Mouse (Mus musculus): ENCODE data around the gene Spire2. TPM values are rescaled to one million over a fixed set of nuclear protein-coding genes. Genes with fewer than 3 reads are reported as not detected.

Spire2 gene
- polyA plus RNA-seq, 1 experiment, result not detected

- TF ChIP-seq CTCF (IDR thresholded peaks at IDR 0.05; ENCODE audit: insufficient read depth, low read depth, low read length) (no peak), POLR2A (IDR thresholded peaks at IDR 0.05; ENCODE audit: insufficient read depth, low read depth, low read length) (no peak)
- no peak overlapping the region for H3K4me3 ChIP-seq (ENCODE audit: insufficient read depth, low read depth, low read length)
- H3K27ac ChIP-seq (ENCODE audit: insufficient read depth, low read depth, low read length), result no peak overlapping the region
- peaks cover 31% of the 10 kb centered on the region for H3K4me1 ChIP-seq (ENCODE audit: control insufficient read depth, insufficient read depth, low read length)
- WGBS, result 71% methylated on average over 8 of the region's 8 CpGs
These were observed 83.7 kb downstream of the Spire2 start for GRCm38 (mm10) chr8:123415967-123416943.

GRCm38 (mm10) chr8:123416944-123417555, 84.5 kb downstream of the Spire2 start:
- TF ChIP-seq POLR2A (IDR thresholded peaks at IDR 0.05; ENCODE audit: insufficient read depth, low read depth, low read length) (no peak), CTCF (IDR thresholded peaks at IDR 0.05; ENCODE audit: insufficient read depth, low read depth, low read length) (no peak)
- 54% methylated on average over 8 of the region's 8 CpGs for WGBS
- H3K4me1 ChIP-seq (ENCODE audit: control insufficient read depth, insufficient read depth, low read length), result peaks cover 35% of the 10 kb centered on the region
- no peak overlapping the region for H3K27ac ChIP-seq (ENCODE audit: insufficient read depth, low read depth, low read length)
- H3K4me3 ChIP-seq (ENCODE audit: insufficient read depth, low read depth, low read length), result no peak overlapping the region

Other genes with a start within 250 kb of the Spire2 start
- gene Rpl13, start 230.4 kb upstream of the Spire2 start, polyA plus RNA-seq (2012; ENCODE audit: insufficient read depth, insufficient read length, low replicate concordance, missing spikeins), result 1,464 TPM in 1 of 2 replicates, not detected in the other
- gene Cpne7, start 215.3 kb upstream of the Spire2 start, polyA plus RNA-seq (2012; ENCODE audit: insufficient read depth, insufficient read length, low replicate concordance, missing spikeins), result not detected in 2 replicates
- gene Sult5a1, start 174.4 kb upstream of the Spire2 start, polyA plus RNA-seq (2012; ENCODE audit: insufficient read depth, insufficient read length, low replicate concordance, missing spikeins), result not detected in 2 replicates
- not detected in 2 replicates for gene Dpep1, start 146.5 kb upstream of the Spire2 start, polyA plus RNA-seq (2012; ENCODE audit: insufficient read depth, insufficient read length, low replicate concordance, missing spikeins)
- gene Chmp1a, start 120.0 kb upstream of the Spire2 start, polyA plus RNA-seq (2012; ENCODE audit: insufficient read depth, insufficient read length, low replicate concordance, missing spikeins), result not detected in 2 replicates
- gene Spata33, start 119.9 kb upstream of the Spire2 start, polyA plus RNA-seq (2012; ENCODE audit: insufficient read depth, insufficient read length, low replicate concordance, missing spikeins), result not detected in 2 replicates
- not detected in 2 replicates for gene Cdk10, start 107.9 kb upstream of the Spire2 start, polyA plus RNA-seq (2012; ENCODE audit: insufficient read depth, insufficient read length, low replicate concordance, missing spikeins)
- not detected in 2 replicates for gene Spata2l, start 96.5 kb upstream of the Spire2 start, polyA plus RNA-seq (2012; ENCODE audit: insufficient read depth, insufficient read length, low replicate concordance, missing spikeins)
- not detected in 2 replicates for gene Zfp276, start 78.5 kb upstream of the Spire2 start, polyA plus RNA-seq (2012; ENCODE audit: insufficient read depth, insufficient read length, low replicate concordance, missing spikeins)
- gene Vps9d1, start 78.4 kb upstream of the Spire2 start, polyA plus RNA-seq (2012; ENCODE audit: insufficient read depth, insufficient read length, low replicate concordance, missing spikeins), result not detected in 2 replicates
- gene Fanca, start 14.1 kb upstream of the Spire2 start, polyA plus RNA-seq (2012; ENCODE audit: insufficient read depth, insufficient read length, low replicate concordance, missing spikeins), result not detected in 2 replicates
- 373 and 551 TPM in 2 replicates for gene Tcf25, start 41.0 kb downstream of the Spire2 start, polyA plus RNA-seq (2012; ENCODE audit: insufficient read depth, insufficient read length, low replicate concordance, missing spikeins)
- gene Mc1r, start 74.4 kb downstream of the Spire2 start, polyA plus RNA-seq (2012; ENCODE audit: insufficient read depth, insufficient read length, low replicate concordance, missing spikeins), result not detected in 2 replicates
- gene Tubb3, start 78.7 kb downstream of the Spire2 start, polyA plus RNA-seq (2012; ENCODE audit: insufficient read depth, insufficient read length, low replicate concordance, missing spikeins), result not detected in 2 replicates
- gene Def8, start 90.8 kb downstream of the Spire2 start, polyA plus RNA-seq (2012; ENCODE audit: insufficient read depth, insufficient read length, low replicate concordance, missing spikeins), result not detected in 2 replicates
- not detected in 2 replicates for gene Afg3l1, start 145.2 kb downstream of the Spire2 start, polyA plus RNA-seq (2012; ENCODE audit: insufficient read depth, insufficient read length, low replicate concordance, missing spikeins)
- gene Dbndd1, start 182.8 kb downstream of the Spire2 start, polyA plus RNA-seq (2012; ENCODE audit: insufficient read depth, insufficient read length, low replicate concordance, missing spikeins), result not detected in 2 replicates
- not detected in 2 replicates for gene Gas8, start 186.1 kb downstream of the Spire2 start, polyA plus RNA-seq (2012; ENCODE audit: insufficient read depth, insufficient read length, low replicate concordance, missing spikeins)

Measured in olfactory bulb, adult 2 months (tissue).